Mouse (Mus musculus) 3T3-L1 (cell line): ENCODE data around the gene Slc25a20.
"Not testable (repeated sequence)": the region's sequence is repeated elsewhere in the genome, so short reads cannot be mapped to it uniquely, and the experiment has no call there.

Source experiments
- DNase-seq: peaks from one replicate; pipeline ENCODE4 v3.0.0-alpha.2; 2015; ENCODE audit warnings: low read depth, low spot score

The Slc25a20 gene

DNA sequence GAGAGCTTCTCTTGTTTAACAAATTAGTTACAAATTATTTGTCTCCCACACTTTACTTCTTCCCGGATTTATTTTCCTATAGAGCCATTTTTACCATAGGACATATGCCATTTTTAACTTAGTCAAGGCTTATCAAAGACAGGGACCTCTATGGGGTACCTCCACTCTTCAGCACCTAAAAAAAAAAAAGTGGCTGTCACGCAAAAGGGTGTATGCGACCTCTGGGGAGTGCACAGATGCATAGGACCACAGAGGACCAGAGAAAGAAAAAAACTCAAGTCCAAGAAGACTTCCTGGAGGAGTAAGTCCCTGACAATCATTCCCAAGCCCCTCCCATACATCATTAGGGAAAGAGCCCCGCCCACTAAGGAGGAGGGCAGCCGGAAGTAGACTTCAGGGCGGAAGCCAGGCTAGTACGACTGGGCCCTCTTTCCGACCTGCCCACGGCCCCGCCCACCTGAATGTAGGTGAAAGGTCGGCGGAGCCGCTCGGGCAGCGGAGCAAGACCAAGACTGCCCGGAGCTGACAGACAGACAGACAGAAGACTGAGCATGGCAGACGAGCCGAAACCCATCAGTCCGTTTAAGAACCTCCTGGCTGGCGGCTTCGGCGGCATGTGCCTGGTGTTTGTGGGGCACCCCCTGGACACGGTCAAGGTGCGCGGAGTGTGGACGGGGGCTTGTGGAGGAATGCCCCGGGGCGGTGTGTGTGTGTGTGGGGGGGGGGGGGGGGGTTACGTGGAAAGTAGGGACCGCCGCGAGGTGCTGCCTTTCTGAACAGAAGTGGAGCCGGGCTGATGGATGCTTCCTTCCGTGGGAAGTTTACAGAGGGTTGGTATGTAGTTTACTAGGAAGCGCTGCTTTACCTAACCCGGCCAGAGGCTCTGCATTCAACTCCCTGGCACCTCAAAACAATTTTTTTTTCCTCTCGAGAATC, at the start of gene Slc25a20:
Gene Slc25a20 (plus strand): TSS at position 412 of the 936 bp plus-strand sequence.
- peak; percentile 91 for DNase-seq

DNA sequence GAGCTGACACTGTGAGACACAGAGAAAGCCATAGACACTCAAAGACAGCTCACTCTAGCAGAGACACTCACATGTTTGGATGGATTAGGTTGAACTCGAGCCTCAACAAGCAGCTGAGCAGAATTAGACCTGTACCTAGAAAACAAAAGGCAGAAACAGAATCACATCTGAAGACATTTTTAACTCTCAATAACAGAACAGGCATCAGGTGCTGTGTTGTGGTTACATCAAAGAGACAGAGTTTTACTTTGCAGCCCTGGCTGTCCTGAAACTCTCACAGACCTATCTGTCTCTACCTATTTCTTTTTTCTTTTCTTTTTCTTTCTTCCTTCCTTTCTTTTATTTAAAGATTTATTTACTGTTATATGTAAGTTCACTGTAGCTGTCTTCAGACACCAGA, 44.6 kb upstream of the Slc25a20 start:
- DNase-seq: no peak

DNA sequence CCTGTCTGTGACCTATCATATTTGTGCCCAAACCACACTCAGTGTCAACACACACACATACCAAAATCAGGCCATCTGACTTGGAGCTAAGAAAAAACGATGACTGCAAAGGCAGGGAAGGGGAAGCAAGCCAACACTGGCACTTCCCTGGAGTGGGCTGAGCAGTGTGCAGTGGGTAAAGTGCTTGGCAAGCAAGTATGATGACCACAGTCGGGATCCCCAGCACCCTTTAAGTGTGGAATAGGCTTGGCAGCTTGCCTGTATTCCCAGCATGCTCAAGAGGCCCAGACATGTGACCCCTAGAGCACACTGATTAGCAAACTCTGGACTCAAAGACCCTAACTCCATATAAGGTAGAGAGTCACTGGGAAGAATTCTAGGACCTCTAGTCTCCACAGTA, 35.4 kb upstream of the Slc25a20 start:
- DNase-seq: no peak

DNA sequence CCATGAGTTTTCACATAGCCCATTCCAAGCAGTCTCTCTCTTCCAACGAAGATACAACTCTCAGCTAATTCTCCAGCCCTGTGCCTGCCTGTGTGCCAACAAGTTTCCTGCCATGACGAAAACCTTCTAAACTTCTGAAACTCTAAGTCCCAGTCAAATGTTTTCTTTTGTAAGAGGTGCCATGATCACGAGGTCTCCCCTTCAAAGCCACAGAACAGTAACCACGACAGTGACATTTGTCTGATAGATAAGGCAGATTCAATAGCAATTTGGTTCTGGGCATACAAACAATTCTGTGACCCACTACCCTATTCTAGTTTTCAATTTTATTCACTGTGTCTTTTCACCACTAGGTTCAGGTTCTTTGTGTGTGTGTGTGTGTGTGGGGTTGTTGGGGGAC, 33.7 kb upstream of the Slc25a20 start:
- DNase-seq: no peak

DNA sequence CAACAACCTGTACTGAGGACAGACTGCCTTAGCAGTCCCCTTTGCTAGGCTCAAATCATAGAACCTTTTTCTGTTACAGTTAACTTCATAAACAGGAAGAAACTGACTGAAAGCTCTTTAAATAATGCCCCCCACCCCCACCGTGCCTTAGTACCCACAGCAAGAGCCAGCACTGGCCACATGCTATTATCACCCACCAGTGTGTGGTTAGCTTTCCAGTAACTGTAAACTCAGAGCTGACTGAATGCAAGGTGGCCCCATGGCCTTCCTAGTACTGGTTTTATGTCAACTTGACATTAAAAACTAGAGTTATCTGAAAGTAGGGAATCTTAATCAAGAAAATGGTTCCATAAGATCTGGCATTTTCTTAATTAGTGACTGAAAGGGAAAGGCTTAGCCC, 31.2 kb upstream of the Slc25a20 start:
- no peak for DNase-seq

DNA sequence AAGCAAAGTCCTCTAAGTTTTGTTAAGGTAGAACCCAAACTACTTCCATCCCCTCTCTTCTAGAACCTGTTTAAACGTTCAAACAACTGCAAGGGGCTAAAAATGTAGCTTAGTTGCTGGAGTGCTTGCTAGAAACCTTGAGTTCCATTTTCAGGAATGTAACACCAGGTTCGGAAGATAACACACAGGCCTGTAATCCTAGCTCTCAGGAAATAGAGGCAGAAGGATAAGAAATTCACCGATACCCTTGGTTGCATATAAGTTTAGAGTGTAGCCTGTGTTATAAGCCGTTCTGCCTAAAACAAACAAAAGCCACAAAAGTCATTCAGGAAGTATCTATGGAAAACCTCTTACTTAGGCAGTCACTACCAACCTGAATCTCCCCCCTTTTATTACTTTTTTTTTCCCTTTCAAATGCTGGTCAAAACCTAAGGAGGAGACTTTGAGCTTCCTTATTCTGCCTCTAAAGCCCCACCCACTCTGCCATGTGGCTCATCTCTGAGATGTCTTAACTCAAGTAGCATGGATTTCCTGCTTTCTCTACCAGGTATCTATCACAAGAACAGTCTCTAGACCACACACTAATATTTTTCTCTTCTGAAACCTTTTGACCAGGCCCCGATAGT, 30.1 kb upstream of the Slc25a20 start:
- DNase-seq: no peak

DNA sequence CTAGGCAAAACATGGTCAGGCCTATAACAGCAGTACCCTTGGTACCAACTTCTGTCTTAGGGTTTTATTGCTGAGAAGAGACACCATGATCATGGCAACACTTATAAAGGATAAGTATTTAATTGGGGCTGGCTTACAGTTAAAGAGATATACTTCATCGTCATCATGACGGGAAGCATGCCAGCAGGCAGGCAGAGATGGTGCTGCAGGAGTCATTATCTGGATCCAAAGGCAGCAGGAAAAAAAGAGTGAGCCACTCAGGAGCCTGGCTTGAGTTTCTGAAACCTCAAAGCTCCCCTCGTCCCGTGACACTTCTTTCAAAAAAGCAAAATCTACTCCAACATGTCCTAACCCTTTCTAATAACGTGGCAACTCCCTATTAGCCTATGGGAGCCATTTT, 29.5 kb upstream of the Slc25a20 start:
- no peak for DNase-seq

DNA sequence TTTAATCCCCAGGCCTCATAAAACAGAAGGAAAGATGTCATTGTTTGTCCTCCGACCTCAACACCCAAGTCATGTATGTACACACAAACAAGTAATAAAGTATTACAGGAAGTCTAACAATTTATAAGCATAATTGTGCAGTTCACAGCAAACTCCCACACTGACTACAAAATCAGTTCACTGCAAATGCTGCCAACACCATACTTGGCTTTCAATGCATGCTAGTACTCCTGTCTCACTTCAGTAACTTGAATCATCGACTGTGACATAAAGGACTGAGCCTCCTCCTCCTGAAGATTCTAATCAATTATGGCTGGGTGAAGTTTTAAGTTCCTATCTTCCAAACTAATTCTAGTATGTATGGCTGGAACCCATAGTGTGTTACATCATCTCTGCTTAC, 28.0 kb upstream of the Slc25a20 start:
- no peak for DNase-seq

DNA sequence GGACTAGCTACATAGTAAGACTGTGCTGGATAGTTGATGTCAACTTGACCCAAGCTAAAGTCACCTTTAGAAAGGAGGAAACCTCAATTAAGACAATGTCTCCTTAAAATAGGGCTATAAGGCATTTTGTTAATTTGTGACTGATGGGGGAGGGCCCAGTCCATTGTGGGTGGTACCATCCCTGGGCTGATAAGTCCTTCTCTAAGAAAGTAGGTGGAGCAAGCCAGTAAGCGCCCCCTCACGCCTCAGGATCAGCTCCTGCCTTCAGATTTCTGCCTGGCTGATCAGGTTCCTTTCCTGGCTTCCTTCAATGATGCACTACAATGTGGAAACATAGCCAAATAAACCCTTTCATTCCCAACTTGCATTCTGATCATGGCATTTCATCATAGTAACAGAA, 26.5 kb upstream of the Slc25a20 start:
- DNase-seq: no peak

DNA sequence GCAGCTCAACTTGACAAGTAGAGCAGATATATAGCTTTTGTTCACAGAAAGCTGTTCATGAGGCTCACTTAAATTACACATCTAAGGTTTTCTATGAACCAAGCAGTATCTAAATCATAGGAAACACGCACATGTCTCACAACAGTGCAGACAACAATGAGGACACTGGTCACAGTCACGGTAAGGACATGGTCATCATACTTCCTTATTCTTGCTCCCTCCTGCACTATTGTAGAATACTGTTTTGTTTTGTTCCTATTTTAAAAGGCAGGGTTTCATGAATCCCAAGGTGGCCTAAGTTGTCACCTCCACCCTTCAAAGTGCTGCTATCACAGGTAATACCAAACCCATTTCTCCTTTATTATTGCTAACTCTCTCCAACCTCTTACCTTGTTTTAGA, 22.1 kb upstream of the Slc25a20 start:
- DNase-seq: no peak

DNA sequence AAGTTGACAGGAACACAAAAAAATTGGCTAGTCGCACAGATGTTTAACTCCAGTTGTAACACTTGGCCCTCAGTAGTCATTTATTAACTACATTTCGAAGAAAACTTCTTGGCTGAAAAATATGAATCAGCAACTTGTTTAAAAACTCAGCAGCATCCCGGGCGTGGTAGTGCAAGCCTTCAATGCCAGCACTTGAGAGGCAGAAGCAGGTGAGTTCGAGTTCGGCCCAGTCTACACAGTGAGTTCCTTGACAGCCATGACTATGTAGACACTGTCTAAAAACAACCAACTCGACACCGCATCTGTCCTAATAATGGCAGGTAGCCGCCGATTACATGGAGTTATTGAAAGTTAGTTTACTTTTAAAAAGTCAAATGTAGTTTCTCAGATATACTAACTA, 13.7 kb upstream of the Slc25a20 start:
- DNase-seq: no peak

DNA sequence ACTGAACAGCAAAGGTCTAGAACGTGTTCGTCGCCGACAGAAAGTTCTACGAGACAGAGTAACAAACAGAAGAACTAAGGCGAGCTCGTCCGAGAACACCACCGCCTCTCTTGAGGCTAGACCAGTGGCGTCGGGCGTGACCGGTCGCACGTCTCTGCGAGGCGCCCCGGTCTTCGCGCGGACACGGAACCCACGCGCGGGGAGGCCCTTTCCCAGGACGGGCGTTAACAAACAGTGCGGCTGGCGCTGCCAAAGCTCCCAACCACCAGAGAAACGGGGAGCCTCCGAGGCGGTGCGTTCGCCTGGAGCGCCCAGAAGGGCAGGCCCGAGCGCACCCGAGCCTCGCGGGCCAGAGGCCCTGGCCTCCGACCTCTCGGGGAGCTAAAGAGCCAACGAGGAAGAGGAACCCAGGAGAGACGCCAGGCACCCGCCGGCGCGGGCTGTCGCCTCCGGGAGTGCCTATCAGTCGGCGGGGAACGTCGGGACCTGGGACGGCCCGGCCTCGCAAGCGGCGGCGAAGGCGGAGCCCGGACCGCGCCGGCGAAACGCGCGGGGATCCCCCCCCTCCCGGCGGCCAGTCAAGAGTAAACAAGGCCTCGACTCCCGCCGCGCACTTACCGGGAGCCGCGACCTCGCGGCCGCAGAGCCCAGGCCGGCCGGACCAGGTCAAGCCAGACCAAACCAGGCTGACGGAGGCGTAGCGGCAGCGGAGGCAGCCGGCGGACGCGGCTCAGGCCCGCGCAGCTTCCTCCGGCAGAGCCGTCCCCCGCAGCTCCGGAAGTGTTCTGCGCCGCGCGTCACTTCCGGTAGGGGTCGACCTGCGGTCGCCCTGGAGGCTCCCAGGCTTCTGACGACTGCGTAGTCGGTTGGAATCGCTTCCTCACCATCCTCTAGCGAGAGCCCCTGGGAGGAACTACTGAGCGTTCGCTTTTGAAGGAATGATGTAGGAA, 13.0 kb upstream of the Slc25a20 start, which contains the start of gene Arih2:
Gene Arih2 (minus strand): TSS at position 776 of the 950 bp plus-strand sequence.
- DNase-seq: peak; percentile 88

DNA sequence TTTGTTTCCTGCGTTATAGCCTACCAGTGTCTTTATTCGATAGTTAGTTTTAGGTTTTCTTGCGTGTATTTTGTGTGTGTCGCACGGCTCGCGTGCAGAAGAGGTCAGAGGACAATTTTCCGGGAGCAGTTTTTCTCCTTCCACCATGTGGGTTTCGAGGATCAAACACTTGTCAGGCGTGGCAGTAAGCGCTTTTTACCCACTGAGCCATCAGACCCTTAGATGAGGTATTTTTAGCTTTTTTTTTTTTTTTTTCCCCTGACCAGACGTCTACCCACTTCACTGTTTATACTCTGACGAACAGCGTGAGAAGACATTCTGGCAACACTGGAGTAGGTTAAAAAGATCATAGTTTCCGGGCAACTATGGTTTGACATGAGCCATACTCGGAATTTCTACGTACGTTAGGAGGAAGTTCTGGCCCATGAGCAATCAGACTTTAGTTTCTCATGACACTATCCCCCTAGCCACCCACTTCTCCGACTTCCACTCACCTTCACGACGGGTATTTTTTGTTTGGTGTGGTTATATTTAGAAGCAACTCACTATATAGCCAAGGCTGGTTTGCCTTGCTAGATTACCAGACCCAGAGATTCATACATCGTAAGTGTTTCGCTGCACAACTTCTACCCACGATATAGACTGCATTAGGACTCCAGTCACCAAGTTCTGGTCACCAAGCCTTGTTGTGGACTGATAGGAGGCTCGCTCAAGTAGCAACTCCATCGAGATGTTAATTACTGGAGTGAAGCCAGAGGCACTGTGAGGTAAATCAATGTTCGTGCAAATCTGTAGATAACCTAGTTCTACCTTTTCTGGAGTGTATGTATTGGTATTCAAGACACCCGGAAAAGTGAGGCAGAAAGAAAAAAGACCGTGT, 12.1 kb upstream of the Slc25a20 start:
- no peak for DNase-seq

DNA sequence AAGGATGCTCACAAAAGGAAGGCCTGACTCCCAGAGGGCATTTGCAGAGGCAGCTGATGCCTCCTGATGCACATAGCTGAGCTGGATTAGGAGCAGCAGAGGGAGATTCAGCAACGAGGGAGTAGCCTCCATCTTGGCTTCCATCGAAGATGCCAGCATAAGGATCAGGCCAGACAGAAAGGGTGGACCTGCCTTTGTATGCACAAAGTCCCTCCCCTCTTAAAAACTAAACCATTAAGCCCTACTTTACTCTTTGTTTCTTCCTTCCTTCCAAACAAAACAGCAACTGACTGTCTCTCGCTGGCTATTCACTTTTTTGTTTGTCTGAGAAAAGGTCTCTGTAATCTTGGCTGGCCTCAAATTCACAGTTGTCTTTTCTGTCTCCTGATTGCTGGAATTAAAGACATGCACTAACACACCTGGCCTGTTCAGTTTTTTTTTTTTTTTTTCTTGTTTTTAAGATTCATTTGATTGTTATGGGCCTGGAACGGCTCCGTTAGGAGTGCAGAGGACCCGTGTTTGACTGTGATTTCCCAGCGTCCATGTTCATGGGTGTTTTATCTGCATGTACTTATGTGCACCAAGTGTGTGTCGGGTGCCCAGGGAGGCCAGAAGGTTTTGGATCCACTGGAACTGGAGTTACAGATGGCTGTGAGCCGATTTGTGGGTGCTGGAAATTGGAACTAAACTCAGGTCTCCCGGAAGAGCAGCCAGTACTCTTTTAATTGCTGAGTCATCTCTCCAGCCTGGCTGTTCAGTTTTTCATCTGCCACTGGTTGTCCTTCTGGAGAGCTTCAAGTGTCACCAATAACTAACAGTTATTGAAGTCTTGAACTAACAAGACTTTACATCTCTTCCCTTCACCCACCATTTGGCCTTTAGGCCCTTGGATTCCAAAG, 7.1 kb upstream of the Slc25a20 start:
- no peak for DNase-seq

DNA sequence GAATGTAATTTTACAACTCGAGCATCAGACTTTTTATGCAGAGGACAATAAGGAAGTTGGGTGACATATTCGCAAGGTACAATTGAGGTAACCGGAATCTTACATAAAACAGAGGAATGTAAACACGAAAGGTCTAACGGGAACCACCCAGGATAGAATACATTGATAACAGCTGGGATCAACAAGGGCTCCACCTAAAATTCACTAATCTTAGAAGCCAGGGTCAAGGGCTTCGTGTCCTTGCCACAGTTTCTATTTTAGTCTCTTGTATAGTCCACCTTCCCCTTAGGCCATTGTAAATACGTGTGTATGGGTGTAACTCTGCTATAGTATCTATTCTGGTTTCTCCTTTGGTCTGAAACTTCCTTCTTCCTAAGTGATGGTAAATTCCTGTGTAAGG, 6.0 kb upstream of the Slc25a20 start:
- DNase-seq: not testable (repeated sequence)

DNA sequence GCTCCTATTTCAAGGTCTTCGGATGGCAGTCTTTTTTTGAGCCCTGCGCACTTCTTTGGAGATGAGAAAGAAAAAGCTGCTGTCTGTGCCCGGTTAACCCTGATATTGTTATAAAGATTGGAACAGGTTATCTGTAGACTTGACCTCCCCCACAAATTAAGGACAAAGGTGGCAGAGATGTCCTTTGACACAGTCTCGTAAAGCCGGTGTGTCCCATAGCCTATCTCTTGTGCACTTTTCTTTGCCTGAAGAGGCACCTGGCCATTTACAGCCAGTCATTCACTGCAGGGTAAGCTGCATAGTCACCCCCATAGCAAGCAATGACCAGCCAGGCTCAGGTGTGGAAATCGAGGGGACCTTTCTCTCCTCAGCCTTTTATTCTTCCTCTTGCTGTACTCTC, 772 bp downstream of the Slc25a20 start:
- no peak for DNase-seq

DNA sequence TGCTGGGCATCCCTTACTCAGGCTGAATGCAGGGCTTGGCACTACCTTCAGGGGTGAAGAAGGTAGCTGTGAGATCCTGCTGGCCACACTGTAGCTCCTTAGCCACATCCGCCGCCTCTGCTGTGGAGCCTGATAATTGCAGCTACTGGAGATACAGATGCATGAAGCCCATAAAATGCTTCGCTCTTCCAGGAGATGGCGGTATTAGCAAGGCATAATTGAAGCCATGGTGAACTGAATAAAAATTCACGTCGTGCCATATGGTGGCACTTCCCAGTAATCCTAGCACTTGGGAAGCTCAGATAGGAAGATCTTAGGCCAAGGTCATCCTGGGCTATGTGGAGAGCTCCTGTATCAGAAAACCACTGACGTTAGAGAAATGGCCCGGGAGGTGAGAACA, 8.0 kb downstream of the Slc25a20 start:
- DNase-seq: no peak

DNA sequence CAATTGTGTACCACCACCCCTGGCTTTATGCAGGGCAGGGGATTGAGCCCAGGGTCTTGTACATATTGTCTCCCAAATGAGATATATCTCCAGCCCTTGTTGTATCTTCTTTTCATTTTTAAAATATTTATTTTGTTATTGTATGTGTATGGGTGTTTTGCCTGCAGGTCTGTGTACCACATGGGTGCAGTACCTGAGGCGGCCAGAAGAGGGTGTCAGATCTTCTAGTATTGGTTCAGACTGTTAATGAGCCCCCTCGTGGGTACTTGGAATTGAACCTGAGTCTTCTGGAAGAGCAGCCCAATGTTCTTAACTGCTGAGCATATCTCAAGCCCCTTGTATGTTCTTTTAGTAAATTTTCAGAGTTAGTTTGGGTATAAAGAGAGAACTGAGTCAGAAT, 11.3 kb downstream of the Slc25a20 start:
- no peak for DNase-seq

DNA sequence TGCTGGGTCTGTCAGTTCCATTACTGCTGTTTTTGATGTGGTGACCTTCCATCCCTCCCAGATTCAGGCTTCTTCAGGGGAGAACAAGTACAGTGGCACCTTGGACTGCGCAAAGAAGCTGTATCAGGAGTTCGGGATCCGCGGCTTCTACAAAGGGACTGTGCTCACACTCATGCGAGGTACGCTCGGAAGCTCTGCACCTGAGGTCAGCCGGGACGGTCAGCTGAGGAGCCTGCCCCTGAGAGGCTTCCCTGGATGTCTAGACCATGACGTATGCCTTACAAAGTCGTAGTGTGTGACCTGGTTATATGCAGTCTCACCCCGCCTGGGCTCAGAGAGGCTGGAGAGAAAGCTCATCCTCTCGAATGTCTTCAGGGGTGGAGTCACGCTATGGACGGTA, 18.1 kb downstream of the Slc25a20 start:
- no peak for DNase-seq

DNA sequence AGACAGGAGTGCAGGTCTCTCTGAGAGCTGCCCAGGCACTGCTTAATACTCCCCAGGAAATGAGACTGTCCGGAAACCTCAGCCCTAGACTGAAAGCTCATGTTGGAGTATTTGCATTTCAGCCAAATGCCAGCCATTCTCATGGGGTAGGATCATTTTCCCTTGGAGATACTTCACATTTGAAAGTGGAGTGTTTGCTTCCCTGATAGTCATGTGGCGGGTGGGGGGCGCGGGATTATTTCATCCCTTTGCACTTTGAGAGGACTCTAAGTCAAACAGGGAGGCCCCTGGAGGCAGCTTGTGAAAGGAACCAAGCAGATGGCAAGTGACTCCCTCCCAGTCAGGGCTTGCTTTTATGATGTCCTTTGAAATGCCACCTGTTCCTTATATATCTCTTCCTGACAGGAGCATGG, 24.6 kb downstream of the Slc25a20 start:
- DNase-seq: no peak
